Mouse (Mus musculus): Measurements from ENCODE around the gene Armcx1. TPM values are rescaled to one million over a fixed set of nuclear protein-coding genes. Genes with fewer than 3 reads are reported as not detected.
"Not testable (repeated sequence)": the region's sequence is repeated elsewhere in the genome, so short reads cannot be mapped to it uniquely, and the experiment has no call there.

Armcx1 gene
- polyA plus RNA-seq, 1 experiment from 2014 or later, result not detected

GRCm38 (mm10) chrX:134729778-134730177, 12.0 kb downstream of the Armcx1 start:
- DNase-seq (ENCODE audit: low read depth, low spot score), result no peak
- TF ChIP-seq CTCF (IDR thresholded peaks at IDR 0.05), result peak; percentile 70
- ChIA-PET POLR2A (no interaction called here), CTCF (interaction anchor here (0.6 to 1.7 kb wide), 11 partner anchors 13 to 217 kb away, joined by 3 to 7 read pairs (median 3); partner anchors contain the start of gene Armcx3)
- peak; percentile 17 for ATAC-seq
- in situ Hi-C loops (cut with MboI; ENCODE audit: low pct_unique_long_range_greater_than_20kb), result loop anchor here (5.0 kb wide), 1 partner anchor 183 kb away; no protein-coding TSS in a partner anchor
- peaks cover 42% of the 10 kb centered on the region for H3K27me3 ChIP-seq

GRCm38 (mm10) chrX:134737796-134738195, 20.0 kb downstream of the Armcx1 start:
- ATAC-seq, result no peak
- H3K27me3 ChIP-seq, result peaks cover 50% of the 10 kb centered on the region
- ChIA-PET CTCF (interaction anchor here (1.3 kb wide), 1 partner anchor 29 kb away, joined by 3 read pairs; no protein-coding TSS in a partner anchor), POLR2A (interaction anchor here (0.6 kb wide), 1 partner anchor 152 kb away, joined by 3 read pairs; no protein-coding TSS in a partner anchor)
- no peak for TF ChIP-seq CTCF (IDR thresholded peaks at IDR 0.05)
- DNase-seq (ENCODE audit: low read depth, low spot score), result no peak
- in situ Hi-C loops (cut with MboI; ENCODE audit: low pct_unique_long_range_greater_than_20kb), result no loop called here

GRCm38 (mm10) chrX:134739160-134739559, 21.4 kb downstream of the Armcx1 start:
- TF ChIP-seq CTCF (IDR thresholded peaks at IDR 0.05), result no peak

GRCm38 (mm10) chrX:134741862-134742261, 24.1 kb downstream of the Armcx1 start:
- no peak for TF ChIP-seq CTCF (IDR thresholded peaks at IDR 0.05)
- ATAC-seq (no peak), DNase-seq (ENCODE audit: low read depth, low spot score) (no peak)
- in situ Hi-C loops (cut with MboI; ENCODE audit: low pct_unique_long_range_greater_than_20kb), result no loop called here
- H3K27me3 ChIP-seq, result peaks cover 46% of the 10 kb centered on the region
- ChIA-PET POLR2A (no interaction called here), CTCF (interaction anchor here (1.7 kb wide), 1 partner anchor 11 kb away, joined by 4 read pairs; no protein-coding TSS in a partner anchor)

More at GRCm38 (mm10) chrX:134739160-134739559, 21.4 kb downstream of the Armcx1 start:
- ATAC-seq (peak; percentile 96), DNase-seq (ENCODE audit: low read depth, low spot score) (peak; percentile 20)
- peaks cover 55% of the 10 kb centered on the region for H3K27me3 ChIP-seq
- ChIA-PET CTCF (interaction anchor here (1.5 kb wide), 1 partner anchor 29 kb away, joined by 3 read pairs; no protein-coding TSS in a partner anchor), POLR2A (no interaction called here)
- in situ Hi-C loops (cut with MboI; ENCODE audit: low pct_unique_long_range_greater_than_20kb), result no loop called here

GRCm38 (mm10) chrX:134746459-134746858, 28.7 kb downstream of the Armcx1 start:
- H3K27me3 ChIP-seq, result peaks cover 36% of the 10 kb centered on the region
- CTCF ChIA-PET, result interaction anchor here (1.0 to 1.5 kb wide), 2 partner anchors 165 to 167 kb away, joined by 4 to 6 read pairs; no protein-coding TSS in a partner anchor
- DNase-seq (ENCODE audit: low read depth, low spot score), result no peak
- TF ChIP-seq CTCF (IDR thresholded peaks at IDR 0.05), result no peak
- POLR2A ChIA-PET, result interaction anchor here (0.5 kb wide), 1 partner anchor 449 kb away, joined by 3 read pairs; no protein-coding TSS in a partner anchor
- ATAC-seq, result no peak
- in situ Hi-C loops (cut with MboI; ENCODE audit: low pct_unique_long_range_greater_than_20kb), result no loop called here

GRCm38 (mm10) chrX:134750764-134751592, 33.2 kb downstream of the Armcx1 start, which contains the start of gene Armcx6:
Armcx6 (minus strand) TSS chrX:134751417.
- ChIA-PET CTCF (no interaction called here), POLR2A (no interaction called here)
- in situ Hi-C loops (cut with MboI; ENCODE audit: low pct_unique_long_range_greater_than_20kb), result no loop called here
- DNase-seq (ENCODE audit: low read depth, low spot score) (no peak), ATAC-seq (no peak)
- TF ChIP-seq CTCF (IDR thresholded peaks at IDR 0.05), result no peak
- peaks cover 33% of the 10 kb centered on the region for H3K27me3 ChIP-seq

GRCm38 (mm10) chrX:134751910-134752309, 34.1 kb downstream of the Armcx1 start:
- in situ Hi-C loops (cut with MboI; ENCODE audit: low pct_unique_long_range_greater_than_20kb), result no loop called here
- H3K27me3 ChIP-seq, result peaks cover 32% of the 10 kb centered on the region
- ATAC-seq, result no peak
- TF ChIP-seq CTCF (IDR thresholded peaks at IDR 0.05), result no peak
- ChIA-PET CTCF (no interaction called here), POLR2A (no interaction called here)
- no peak for DNase-seq (ENCODE audit: low read depth, low spot score)

GRCm38 (mm10) chrX:134752584-134752983, 34.8 kb downstream of the Armcx1 start:
- no peak for ATAC-seq
- H3K27me3 ChIP-seq, result peaks cover 32% of the 10 kb centered on the region
- CTCF ChIA-PET, result no interaction called here
- TF ChIP-seq CTCF (IDR thresholded peaks at IDR 0.05), result no peak
- POLR2A ChIA-PET, result no interaction called here
- no peak for DNase-seq (ENCODE audit: low read depth, low spot score)
- in situ Hi-C loops (cut with MboI; ENCODE audit: low pct_unique_long_range_greater_than_20kb), result no loop called here

GRCm38 (mm10) chrX:134756434-134757292, 38.9 kb downstream of the Armcx1 start, which contains the start of gene Armcx3:
Armcx3 (plus strand) TSS chrX:134756595.
- ChIA-PET POLR2A (no interaction called here), CTCF (interaction anchor here (1.3 kb wide), 1 partner anchor 27 kb away, joined by 3 read pairs; no protein-coding TSS in a partner anchor)
- ATAC-seq (peak; percentile 60), DNase-seq (ENCODE audit: low read depth, low spot score) (no peak)
- H3K27me3 ChIP-seq, result peaks cover 18% of the 10 kb centered on the region
- no peak for TF ChIP-seq CTCF (IDR thresholded peaks at IDR 0.05)
- in situ Hi-C loops (cut with MboI; ENCODE audit: low pct_unique_long_range_greater_than_20kb), result no loop called here

- no peak for DNase-seq (ENCODE audit: low read depth, low spot score)
- ChIA-PET CTCF (interaction anchor here (1.3 kb wide), 1 partner anchor 28 kb away, joined by 3 read pairs; no protein-coding TSS in a partner anchor), POLR2A (no interaction called here)
- no peak for ATAC-seq
- peaks cover 13% of the 10 kb centered on the region for H3K27me3 ChIP-seq
- TF ChIP-seq CTCF (IDR thresholded peaks at IDR 0.05), result no peak
- in situ Hi-C loops (cut with MboI; ENCODE audit: low pct_unique_long_range_greater_than_20kb), result no loop called here
These were observed 39.7 kb downstream of the Armcx1 start for GRCm38 (mm10) chrX:134757293-134757995.

GRCm38 (mm10) chrX:134763428-134764198, 45.9 kb downstream of the Armcx1 start:
- in situ Hi-C loops (cut with MboI; ENCODE audit: low pct_unique_long_range_greater_than_20kb); DNase-seq (ENCODE audit: low read depth, low spot score); ATAC-seq; POLR2A ChIA-PET; H3K27me3 ChIP-seq: not testable (repeated sequence)
- CTCF ChIA-PET, result interaction anchor here (1.7 kb wide), 1 partner anchor 19 kb away, joined by 3 read pairs; no protein-coding TSS in a partner anchor
